Mouse (Mus musculus) hindbrain, embryonic 10.5 days (tissue): ENCODE measurements around the gene Prph2. TPM values are rescaled to one million over a fixed set of nuclear protein-coding genes. Genes with fewer than 3 reads are reported as not detected.

Experiments used
- DNase-seq: peaks from one replicate; pipeline ENCODE4 v3.0.0-alpha.2; 2017; ENCODE audit warnings: low spot score
- H3K27ac ChIP-seq: fragments of 300-500 bp; sonication (generic); 2 replicates; pipeline ENCODE4 v1.5.1; 2016; ENCODE audit warnings: mild to moderate bottlenecking, moderate library complexity
- H3K27me3 ChIP-seq: fragments of 300-500 bp; sonication (generic); 2 replicates; pipeline ENCODE4 v1.6.1; 2016; ENCODE audit warnings: mild to moderate bottlenecking; ENCODE audit not compliant: poor library complexity, insufficient read depth, severe bottlenecking
- H3K36me3 ChIP-seq: fragments of 300-500 bp; sonication (generic); 2 replicates; pipeline ENCODE4 v1.6.1; 2016; ENCODE audit warnings: mild to moderate bottlenecking, moderate library complexity
- H3K4me1 ChIP-seq: fragments of 300-500 bp; sonication (generic); replicated peaks from 2 replicates; pipeline ENCODE4 v1.6.1; 2016; ENCODE audit warnings: mild to moderate bottlenecking
- H3K4me3 ChIP-seq: fragments of 300-500 bp; sonication (generic); 2 replicates; pipeline ENCODE4 v1.5.1; 2016; ENCODE audit warnings: mild to moderate bottlenecking, moderate library complexity
- H3K9me3 ChIP-seq: fragments of 300-500 bp; sonication (generic); 2 replicates; pipeline ENCODE4 v1.6.1; 2016; ENCODE audit warnings: mild to moderate bottlenecking, moderate library complexity
- WGBS: fragments of 180-500 bp; shearing (Covaris S2); methylation state at CpG from one replicate; pipeline ENCODE4 v1.1.7; 2016; 5-methylcytosine and 5-hydroxymethylcytosine counted together
- polyA plus RNA-seq: library from polyadenylated mRNA; unstranded; fragments of >200 nt; fragmentation: Nextera tagmentation; extraction: Ambion mirVana; gene quantifications from 2 replicates; pipeline ENCODE4 v1.2.1, GENCODE M21; 2016

Gene Prph2
- polyA plus RNA-seq, 1 experiment from 2014 or later = not detected

DNA sequence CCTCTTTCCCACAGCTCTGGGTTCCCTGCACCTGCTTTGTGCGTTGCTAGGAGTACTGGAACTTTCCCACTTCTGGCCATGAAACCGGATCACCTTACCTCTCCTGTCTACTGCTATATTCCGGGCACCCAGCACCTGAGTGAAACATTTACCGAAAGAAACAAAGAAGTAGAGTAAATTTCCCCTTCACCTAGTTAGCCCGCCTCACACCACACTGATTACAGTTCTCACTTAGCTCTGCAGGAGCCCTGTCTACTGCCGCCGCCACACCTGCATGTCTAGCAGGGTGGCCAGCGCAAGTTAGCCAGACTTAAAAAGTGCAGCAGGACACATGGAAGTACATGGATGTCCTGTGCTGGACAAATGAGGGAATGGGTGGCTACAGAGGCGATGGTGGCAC, 27.2 kb upstream of the Prph2 start:
- Histone ChIP-seq H3K27ac (no peak overlapping the region), H3K4me1 (peaks cover 16% of the 10 kb centered on the region), H3K9me3 (no peaks in the 10 kb centered on the region), H3K4me3 (no peak overlapping the region), H3K36me3 (no peaks in the 10 kb centered on the region), H3K27me3 (no peaks in the 10 kb centered on the region)
- DNase-seq = no peak
- 91% methylated on average over 9 of the region's 9 CpGs for WGBS

DNA sequence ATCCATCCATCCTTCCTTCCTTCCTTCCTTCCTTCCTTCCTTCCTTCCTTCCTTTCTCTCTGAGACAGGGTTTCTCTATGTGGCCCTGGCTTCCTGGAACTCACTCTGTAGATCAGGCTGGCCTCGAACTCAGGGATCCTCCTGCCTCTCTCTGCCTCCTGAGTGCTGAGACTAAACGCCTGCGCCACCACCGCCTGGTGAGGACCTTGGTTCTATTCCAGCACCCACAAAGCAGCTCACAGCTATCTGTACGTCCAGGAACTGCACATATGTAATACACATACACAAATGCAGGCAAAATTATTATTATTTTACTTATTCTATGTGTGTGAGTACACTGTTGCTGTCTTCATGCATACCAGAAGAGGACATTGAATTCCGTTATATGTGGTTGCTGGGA, 25.5 kb upstream of the Prph2 start:
- Histone ChIP-seq H3K4me3 (no peak overlapping the region), H3K9me3 (no peaks in the 10 kb centered on the region), H3K4me1 (peaks cover 23% of the 10 kb centered on the region), H3K27me3 (no peaks in the 10 kb centered on the region), H3K27ac (no peak overlapping the region), H3K36me3 (no peaks in the 10 kb centered on the region)
- DNase-seq = no peak
- WGBS = 88% methylated on average over 6 of the region's 6 CpGs

DNA sequence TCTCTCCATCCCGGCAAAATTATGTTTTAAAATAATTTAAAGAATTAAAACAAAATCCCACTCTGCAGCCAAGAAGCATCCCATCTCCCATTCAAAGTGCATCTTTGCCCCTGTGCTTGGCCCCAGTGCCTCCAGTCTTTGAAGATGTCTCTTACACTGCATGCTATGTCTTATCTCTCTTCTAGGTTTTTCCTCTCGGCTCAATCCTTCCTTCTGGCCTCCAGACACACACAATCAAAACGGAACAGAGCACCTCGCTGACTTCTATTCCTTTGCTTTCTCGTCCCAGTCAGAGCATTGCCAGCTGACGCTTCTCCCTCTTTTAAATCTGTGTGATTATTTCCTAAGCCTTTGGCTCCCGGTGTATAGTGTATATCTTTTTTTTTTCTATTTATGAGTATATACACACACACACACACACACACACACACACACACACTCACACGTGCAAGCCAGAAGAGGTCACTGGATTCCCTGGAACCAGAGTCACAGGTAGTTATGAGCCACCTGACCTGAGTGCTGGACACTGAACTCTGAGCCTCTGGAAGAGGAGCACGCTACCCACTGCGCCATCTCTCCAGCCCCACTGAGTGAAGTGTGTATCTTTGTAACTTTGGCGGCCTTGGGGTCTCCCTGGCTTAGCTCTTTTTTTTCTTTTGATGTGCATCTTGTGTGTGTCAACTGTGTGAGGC, 24.9 kb upstream of the Prph2 start:
- Histone ChIP-seq H3K36me3 (no peaks in the 10 kb centered on the region), H3K4me1 (peaks cover 21% of the 10 kb centered on the region), H3K9me3 (no peaks in the 10 kb centered on the region), H3K27me3 (no peaks in the 10 kb centered on the region), H3K4me3 (no peak overlapping the region), H3K27ac (no peak overlapping the region)
- 87% methylated on average over 11 of the region's 11 CpGs for WGBS
- DNase-seq = no peak

DNA sequence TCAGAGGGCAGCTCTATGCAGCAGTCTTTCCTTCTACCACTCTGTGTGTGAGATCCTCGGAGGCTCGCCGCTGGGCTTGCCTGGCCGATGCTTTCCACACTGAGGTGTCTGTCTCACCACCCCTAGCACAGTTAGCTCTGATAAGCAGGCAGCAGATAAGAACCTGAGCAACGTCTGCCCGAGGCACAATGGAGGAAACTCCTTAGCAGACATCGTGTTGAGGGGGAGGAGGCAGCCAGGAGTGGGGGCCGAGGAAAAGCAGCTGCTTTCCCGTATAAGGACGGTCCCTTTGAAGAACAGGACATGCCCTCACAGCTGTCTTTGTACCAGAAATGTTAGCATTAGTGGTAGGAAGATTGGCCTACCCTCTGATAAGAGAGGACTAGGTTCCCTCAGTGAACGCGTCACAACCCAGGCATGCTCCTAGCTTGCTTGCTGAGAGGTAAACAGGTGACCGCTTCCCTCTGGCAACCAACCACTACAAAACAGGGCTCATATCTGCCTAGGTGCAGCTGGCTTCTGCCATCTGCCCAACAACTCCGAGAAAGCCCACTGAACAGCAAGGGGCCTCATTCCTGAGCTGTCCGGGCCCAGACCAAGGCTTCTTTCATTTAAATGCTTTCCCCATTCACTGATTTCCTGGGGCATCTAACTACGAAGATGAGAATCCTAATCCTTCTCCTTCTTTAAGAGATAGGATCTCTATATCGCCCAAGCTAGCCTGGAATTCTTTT, 24.2 kb upstream of the Prph2 start:
- 61% methylated on average over 17 of the region's 17 CpGs for WGBS

DNA sequence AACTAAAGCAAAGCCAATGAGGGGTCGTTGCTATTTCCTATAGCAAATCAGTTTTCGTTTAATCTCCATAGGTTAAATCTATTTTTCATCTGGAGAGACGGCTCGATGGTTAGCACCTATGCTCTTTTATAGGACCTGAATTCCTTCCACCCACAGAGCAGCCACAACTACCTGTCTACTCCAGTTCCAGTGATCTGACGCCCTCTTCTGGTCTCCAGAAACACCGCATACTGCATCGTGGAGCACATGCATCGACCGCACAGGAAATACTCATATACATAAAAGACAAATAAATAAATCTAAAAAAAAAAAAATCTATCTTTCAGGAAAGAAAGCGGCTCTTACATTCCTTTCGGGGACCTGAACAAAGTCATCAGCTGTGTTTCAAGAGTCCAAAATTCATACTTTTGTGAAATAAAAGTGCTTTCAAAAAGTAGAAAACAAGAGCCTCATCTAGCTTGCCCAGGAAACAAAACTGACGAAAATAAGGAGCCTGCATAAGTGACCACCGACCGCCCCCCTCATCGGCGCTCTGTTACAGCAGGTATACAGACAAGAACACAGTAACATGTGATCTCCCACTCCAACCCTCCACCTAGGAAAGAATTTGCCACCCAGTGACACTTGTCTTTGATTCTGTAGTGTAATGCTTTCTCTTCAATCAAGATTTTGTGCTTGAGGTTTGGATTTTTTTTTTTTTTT, 21.6 kb upstream of the Prph2 start:
- Histone ChIP-seq H3K36me3 (peaks cover 17% of the 10 kb centered on the region), H3K4me3 (peak overlapping the region; percentile 92), H3K4me1 (peaks cover 43% of the 10 kb centered on the region), H3K27ac (peak overlapping the region; percentile 92), H3K27me3 (no peaks in the 10 kb centered on the region), H3K9me3 (no peaks in the 10 kb centered on the region)
- DNase-seq = peak; percentile 39
- WGBS = 36% methylated on average over 16 of the region's 16 CpGs

More for the DNA sequence above, 24.2 kb upstream of the Prph2 start:
- H3K27me3 ChIP-seq = no peaks in the 10 kb centered on the region
- no peak for DNase-seq
- peaks cover 25% of the 10 kb centered on the region for H3K4me1 ChIP-seq
- H3K27ac ChIP-seq = no peak overlapping the region
- H3K4me3 ChIP-seq = no peak overlapping the region
- no peaks in the 10 kb centered on the region for H3K9me3 ChIP-seq
- no peaks in the 10 kb centered on the region for H3K36me3 ChIP-seq

DNA sequence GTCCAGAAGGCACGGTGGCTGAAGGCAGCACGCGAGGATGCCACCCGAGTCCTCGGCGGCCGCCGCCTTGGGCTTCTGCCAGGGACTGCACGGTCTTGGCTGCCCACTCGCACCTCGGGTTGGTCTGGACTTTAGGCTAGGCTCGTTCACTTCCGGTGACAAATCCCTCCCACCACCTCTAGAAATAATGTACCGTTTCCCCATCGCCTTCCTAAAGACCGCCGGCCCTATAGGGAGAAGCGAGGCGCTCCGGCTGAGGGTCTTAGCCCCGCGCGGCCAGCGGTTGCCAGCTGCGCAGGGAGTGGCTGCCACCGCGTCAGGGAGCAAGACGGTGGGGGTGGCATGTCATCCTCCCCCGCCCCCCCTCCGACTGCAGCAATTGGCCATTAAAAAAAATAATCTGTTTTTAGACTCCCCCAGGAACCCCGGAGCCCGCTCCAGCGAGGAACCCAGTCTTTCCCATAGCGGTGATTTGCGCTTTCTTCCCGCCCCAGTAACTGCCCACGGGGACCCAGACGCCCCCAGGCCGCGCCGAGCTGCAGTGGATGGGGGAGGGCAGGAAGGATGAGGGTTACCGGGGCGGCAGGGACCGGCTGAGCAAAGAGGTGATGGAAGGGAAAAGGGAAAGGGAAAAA, 20.7 kb upstream of the Prph2 start:
- Histone ChIP-seq H3K27ac (peak overlapping the region; percentile 92), H3K4me3 (peak overlapping the region; percentile 92), H3K27me3 (no peaks in the 10 kb centered on the region), H3K9me3 (no peaks in the 10 kb centered on the region), H3K4me1 (peaks cover 43% of the 10 kb centered on the region), H3K36me3 (peaks cover 20% of the 10 kb centered on the region)
- DNase-seq = peak; percentile 79
- WGBS = under 1% methylated on average over 44 of the region's 44 CpGs

DNA sequence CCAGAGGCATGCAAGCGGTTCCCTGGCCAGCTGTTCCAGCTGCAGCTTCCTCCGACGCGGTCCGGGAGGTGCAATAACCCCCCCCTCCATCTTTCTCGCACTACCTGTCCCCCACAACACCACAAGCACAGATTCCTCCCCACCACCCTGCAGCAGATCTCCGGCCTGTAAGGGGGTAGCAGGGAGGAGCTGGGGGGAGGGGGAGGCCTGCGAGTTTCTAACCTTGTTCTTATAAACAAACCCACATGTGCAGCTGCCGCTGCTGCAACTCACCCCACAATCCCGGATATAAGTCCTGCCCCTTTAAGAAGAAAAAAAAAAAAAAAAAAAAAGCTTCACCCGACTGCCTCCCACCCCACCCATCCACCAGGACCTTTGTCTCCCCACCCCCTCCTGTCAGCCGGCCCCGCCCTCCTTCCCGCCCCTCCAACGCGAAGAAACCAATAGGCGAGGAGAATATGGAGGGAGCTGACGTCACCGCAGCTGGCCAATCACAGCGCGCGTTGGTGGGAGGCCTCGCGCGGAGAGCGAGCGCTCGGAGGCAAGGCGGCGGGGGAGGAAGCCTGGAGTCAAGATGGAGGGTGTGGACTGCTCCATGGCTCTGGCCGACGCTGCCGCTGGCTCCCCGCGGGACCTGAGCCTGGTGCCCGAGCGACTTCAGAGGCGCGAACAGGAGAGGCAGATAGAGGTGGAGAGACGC, 20.0 kb upstream of the Prph2 start, which contains the start of gene Tbcc:
TSS of gene Tbcc (plus strand) at position 569 of the 700 bp plus-strand sequence.
- Histone ChIP-seq H3K27ac (peak within 1 kb of the TSS; percentile 96), H3K4me3 (peak within 1 kb of the TSS; percentile 92), H3K27me3 (no peaks in the 10 kb centered on the region), H3K9me3 (no peaks in the 10 kb centered on the region), H3K36me3 (peaks cover 20% of the 10 kb centered on the region), H3K4me1 (peaks cover 43% of the 10 kb centered on the region)
- WGBS = under 1% methylated on average over 40 of the region's 40 CpGs
- DNase-seq = peak; percentile 98

DNA sequence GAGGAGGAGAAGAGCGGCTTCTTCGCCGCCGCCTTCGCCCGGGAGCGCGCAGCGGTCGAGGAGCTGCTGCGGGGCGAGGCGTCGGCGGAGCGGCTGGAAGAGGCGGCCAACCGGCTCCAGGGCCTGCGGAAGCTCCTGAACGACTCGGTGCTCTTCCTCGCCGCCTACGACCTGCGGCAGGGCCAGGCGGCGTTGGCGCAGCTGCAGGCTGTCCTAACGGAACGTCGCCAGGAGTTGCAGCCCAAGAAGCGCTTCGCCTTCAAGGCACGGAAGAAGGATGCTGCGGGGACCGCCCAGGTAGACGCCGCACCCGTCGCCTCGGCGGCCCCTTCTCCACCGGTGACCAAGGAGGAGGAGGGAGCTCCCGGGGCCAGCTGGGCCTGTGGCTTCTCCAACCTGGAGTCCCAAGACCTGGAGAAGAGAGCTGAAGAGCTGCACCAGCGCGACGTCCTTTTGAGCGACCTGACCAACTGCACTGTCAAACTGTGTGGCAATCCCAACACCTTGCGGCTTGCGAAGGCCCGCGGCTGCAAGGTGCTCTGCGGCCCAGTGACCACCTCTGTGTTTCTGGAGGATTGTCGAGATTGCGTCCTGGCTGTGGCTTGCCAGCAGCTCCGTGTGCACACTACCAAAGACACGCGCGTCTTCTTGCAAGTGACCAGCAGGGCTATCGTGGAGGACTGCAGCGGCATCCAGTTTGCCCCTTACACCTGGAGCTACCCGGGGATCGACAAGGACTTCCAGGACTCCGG, 19.2 kb upstream of the Prph2 start:
- peaks cover 20% of the 10 kb centered on the region for H3K36me3 ChIP-seq
- no peak for DNase-seq
- peaks cover 39% of the 10 kb centered on the region for H3K4me1 ChIP-seq
- peak overlapping the region; percentile 96 for H3K27ac ChIP-seq
- WGBS = 2% methylated on average over 64 of the region's 64 CpGs
- H3K27me3 ChIP-seq = no peaks in the 10 kb centered on the region
- no peaks in the 10 kb centered on the region for H3K9me3 ChIP-seq
- H3K4me3 ChIP-seq = peak overlapping the region; percentile 92

DNA sequence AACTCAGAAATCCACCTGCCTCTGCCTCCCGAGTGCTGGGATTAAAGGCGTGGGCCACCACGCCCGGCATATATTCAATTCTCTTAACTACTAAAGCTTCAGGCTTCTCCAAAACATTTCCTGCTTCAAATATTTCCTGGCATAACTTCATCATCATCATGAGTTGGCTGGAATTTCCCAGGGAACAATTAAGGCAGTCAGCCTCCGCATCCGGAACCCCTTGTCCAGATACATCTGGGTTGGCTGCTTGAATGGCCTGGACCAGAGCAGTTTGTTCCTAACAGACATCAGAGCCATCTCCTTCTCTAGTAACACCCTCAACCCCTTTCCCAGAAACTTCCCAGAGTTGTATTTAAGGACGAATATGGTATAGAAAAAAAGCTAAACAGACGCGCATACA, 14.8 kb upstream of the Prph2 start:
- no peak for DNase-seq
- Histone ChIP-seq H3K27ac (no peak overlapping the region), H3K27me3 (no peaks in the 10 kb centered on the region), H3K36me3 (peaks cover 20% of the 10 kb centered on the region), H3K9me3 (peaks cover 3% of the 10 kb centered on the region; the same call in 1 of the 2 replicates), H3K4me3 (no peak overlapping the region), H3K4me1 (peaks cover 25% of the 10 kb centered on the region)
- 94% methylated on average over 9 of the region's 9 CpGs for WGBS

DNA sequence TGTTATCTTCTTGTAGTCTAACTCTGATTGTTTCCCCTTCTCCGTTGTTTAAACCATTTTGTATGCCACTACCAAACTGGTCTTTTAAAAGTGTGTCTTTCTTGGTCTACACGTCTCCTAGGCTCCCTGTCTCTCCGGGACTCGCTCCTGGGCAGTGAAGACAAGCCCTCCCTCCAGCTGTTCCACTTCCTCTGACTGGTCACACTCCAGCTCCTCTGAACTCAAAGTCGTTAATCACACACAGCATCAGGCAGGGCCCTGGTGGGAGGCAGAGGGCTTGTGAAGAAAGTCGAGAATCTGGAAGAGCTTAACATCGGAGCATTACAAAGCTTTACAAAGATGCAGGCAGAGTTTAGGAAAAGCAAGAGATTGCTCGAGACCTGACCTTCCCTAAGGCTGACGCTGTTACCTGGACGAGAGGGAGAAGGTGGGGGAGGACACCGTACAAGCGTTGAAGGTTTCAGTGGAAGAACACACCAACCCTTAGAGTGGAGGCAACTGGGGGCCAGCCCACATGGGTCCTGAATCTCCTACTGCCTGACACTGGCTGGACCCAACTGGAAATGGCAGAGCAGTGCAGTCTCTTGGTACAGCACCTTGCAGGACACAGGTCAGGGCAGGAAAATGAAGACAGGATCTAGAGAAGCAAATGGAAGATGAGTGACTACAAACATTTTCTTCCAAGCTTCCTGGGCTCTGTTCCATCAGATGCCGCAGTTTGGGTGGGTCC, 12.9 kb upstream of the Prph2 start:
- Histone ChIP-seq H3K4me3 (no peak overlapping the region), H3K36me3 (peaks cover 16% of the 10 kb centered on the region), H3K9me3 (peaks cover 3% of the 10 kb centered on the region; the same call in 1 of the 2 replicates), H3K27ac (no peak overlapping the region), H3K27me3 (no peaks in the 10 kb centered on the region), H3K4me1 (peaks cover 8% of the 10 kb centered on the region)
- 54% methylated on average over 13 of the region's 13 CpGs for WGBS
- DNase-seq = no peak

DNA sequence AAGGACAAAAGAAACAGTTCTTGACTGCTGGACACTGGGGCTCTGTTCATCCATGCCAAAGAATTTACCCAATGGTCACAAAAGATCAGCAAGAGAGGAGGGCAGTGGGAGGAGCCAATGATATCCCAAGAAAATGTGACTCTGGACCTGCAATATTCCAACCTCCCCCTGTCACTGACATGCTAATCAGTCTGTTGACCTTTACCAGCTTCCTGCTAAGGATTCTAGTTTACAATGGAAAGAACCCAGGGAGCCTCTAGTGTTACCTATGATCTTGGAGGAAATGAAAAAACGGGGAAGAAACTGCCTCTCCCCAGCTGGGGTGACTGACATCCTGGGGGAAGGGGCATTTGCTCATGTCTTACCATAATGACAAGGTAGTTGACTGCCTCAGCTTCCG, 9.3 kb upstream of the Prph2 start:
- H3K4me1 ChIP-seq = no peaks in the 10 kb centered on the region
- H3K4me3 ChIP-seq = no peak overlapping the region
- H3K27me3 ChIP-seq = no peaks in the 10 kb centered on the region
- DNase-seq = no peak
- H3K27ac ChIP-seq = no peak overlapping the region
- no peaks in the 10 kb centered on the region for H3K36me3 ChIP-seq
- 48% methylated on average over 2 of the region's 2 CpGs for WGBS
- H3K9me3 ChIP-seq = peaks cover 3% of the 10 kb centered on the region; the same call in 1 of the 2 replicates
